Mouse (Mus musculus): Measurements from ENCODE around the gene Rsad1.

The Rsad1 gene

DNA sequence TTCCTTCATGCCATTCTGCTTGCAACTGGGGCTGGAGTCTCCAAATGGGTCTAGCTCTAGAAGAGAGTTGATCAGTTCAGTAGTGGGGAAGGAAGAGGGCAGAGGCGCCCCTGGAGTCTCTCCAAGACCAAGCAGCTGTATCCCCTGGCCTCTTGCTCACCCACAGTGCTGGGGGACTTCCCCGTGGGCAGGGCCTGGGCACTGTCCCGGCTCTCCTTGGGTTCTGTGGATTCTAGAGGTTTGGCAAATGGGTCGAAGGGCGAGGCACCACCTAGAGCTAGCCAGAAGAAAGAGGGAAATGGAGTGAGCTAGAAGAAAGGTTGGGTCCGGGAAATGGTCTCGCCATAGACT, 57.3 kb downstream of the Rsad1 start:
- in situ Hi-C loops (cut with MboI, MseI), result loop anchor here (25.0 kb wide), 1 partner anchor 354 kb away; no protein-coding TSS in a partner anchor

DNA sequence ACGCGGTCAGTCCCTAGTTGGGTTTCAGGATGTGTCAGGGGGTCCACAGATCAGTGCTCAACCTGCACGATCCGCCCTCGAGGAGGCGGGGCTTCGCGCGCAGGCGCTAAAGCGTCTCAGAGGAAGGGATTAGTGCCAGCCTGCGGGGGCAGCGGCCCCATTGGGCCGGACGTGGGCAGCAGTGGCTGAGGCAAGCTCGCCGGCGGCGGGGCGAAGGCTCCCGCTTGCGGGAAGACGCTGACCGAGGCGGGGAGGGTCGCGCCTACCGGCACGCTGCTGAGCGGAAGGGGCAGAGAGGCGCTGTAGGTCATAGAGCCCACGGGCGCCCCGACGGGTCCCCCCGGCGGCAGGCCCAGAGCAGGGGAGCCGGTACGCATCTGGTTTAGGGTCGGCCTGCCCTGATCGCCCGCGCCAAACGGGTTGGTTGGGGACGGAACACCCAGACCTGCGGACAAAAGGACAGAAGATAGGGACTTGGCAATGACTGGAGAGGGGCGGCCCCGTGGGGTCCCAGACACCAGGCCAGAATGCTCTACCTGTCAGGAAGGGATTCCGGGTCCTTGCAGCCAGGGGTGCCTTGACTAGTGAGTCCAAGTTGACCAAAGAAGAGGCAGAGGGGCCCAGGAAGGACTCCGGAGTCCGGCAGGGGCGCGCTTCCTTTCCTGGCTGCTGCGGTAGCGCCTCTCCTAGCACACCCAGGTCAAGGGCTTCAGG, 57.9 kb downstream of the Rsad1 start:
- in situ Hi-C loops (cut with MboI, MseI), result loop anchor here (25.0 kb wide), 1 partner anchor 354 kb away; no protein-coding TSS in a partner anchor
